Mouse (Mus musculus): ENCODE results near the gene Gria2. TPM values are rescaled to one million over a fixed set of nuclear protein-coding genes. Genes with fewer than 3 reads are reported as not detected.

Gene Gria2
- polyA plus RNA-seq, 1 experiment from 2014 or later = not detected

- Histone ChIP-seq H3K27ac (ENCODE audit: low read depth) (no peak overlapping the region), H3K27me3 (ENCODE audit: insufficient read depth, low read length) (no peaks in the 10 kb centered on the region), H3K9me3 (ENCODE audit: low read length) (no peaks in the 10 kb centered on the region), H3K36me3 (replicated peaks; ENCODE audit: insufficient read depth, low read length) (no peaks in the 10 kb centered on the region), H3K4me2 (ENCODE audit: low read depth, low read length) (no peak overlapping the region), H3K4me3 (ENCODE audit: low read depth, low read length) (no peak overlapping the region), H3K9ac (replicated peaks) (no peak overlapping the region), H3K4me1 (ENCODE audit: insufficient read depth) (no peaks in the 10 kb centered on the region)
- DNase-seq (no peak), ATAC-seq (no peak)
- TF ChIP-seq CTCF (IDR thresholded peaks at IDR 0.05; ENCODE audit: low read depth) (no peak), EP300 (IDR thresholded peaks at IDR 0.05; ENCODE audit: low read depth) (no peak)
Measured at GRCm38 (mm10) chr3:80781144-80781530, 21.5 kb downstream of the Gria2 start.

- TF ChIP-seq EP300 (IDR thresholded peaks at IDR 0.05; ENCODE audit: low read depth) = no peak
- TF ChIP-seq CTCF (IDR thresholded peaks at IDR 0.05; ENCODE audit: low read depth) = no peak
- no peak overlapping the region for H3K4me2 ChIP-seq (ENCODE audit: low read depth, low read length)
- H3K27me3 ChIP-seq (ENCODE audit: insufficient read depth, low read length) = no peaks in the 10 kb centered on the region
- no peak overlapping the region for H3K9ac ChIP-seq (replicated peaks)
- 72% methylated on average over 4 of the region's 4 CpGs for WGBS (ENCODE audit: insufficient replicate concordance)
- H3K4me3 ChIP-seq (ENCODE audit: low read depth, low read length) = no peak overlapping the region
- no peak for DNase-seq
- no peaks in the 10 kb centered on the region for H3K4me1 ChIP-seq (ENCODE audit: insufficient read depth)
- ATAC-seq = no peak
- H3K36me3 ChIP-seq (replicated peaks; ENCODE audit: insufficient read depth, low read length) = no peaks in the 10 kb centered on the region
- no peaks in the 10 kb centered on the region for H3K9me3 ChIP-seq (ENCODE audit: low read length)
- no peak overlapping the region for H3K27ac ChIP-seq (ENCODE audit: low read depth)
Measured at GRCm38 (mm10) chr3:80780383-80781143, 22.1 kb downstream of the Gria2 start.

GRCm38 (mm10) chr3:80776628-80777027 lies 26.0 kb downstream of the Gria2 start:
- DNase-seq (no peak), ATAC-seq (no peak)
- H3K4me1 ChIP-seq (ENCODE audit: insufficient read depth) = no peaks in the 10 kb centered on the region
- H3K9me3 ChIP-seq (ENCODE audit: low read length) = no peaks in the 10 kb centered on the region
- H3K9ac ChIP-seq (replicated peaks) = no peak overlapping the region
- WGBS (ENCODE audit: insufficient replicate concordance) = 60% methylated on average over 2 of the region's 2 CpGs
- no peak overlapping the region for H3K27ac ChIP-seq (ENCODE audit: low read depth)
- no peak overlapping the region for H3K4me2 ChIP-seq (ENCODE audit: low read depth, low read length)
- TF ChIP-seq CTCF (IDR thresholded peaks at IDR 0.05; ENCODE audit: low read depth) = no peak
- no peak for TF ChIP-seq EP300 (IDR thresholded peaks at IDR 0.05; ENCODE audit: low read depth)
- no peaks in the 10 kb centered on the region for H3K36me3 ChIP-seq (replicated peaks; ENCODE audit: insufficient read depth, low read length)
- H3K4me3 ChIP-seq (ENCODE audit: low read depth, low read length) = no peak overlapping the region
- H3K27me3 ChIP-seq (ENCODE audit: insufficient read depth, low read length) = no peaks in the 10 kb centered on the region

- no peaks in the 10 kb centered on the region for H3K4me1 ChIP-seq (ENCODE audit: insufficient read depth)
- WGBS (ENCODE audit: insufficient replicate concordance) = 77% methylated on average over 4 of the region's 4 CpGs
Measured at GRCm38 (mm10) chr3:80775971-80776370, 26.7 kb downstream of the Gria2 start.

GRCm38 (mm10) chr3:80774005-80774764 lies 28.4 kb downstream of the Gria2 start:
- ATAC-seq (no peak), DNase-seq (no peak)
- 70% methylated on average over 4 of the region's 4 CpGs for WGBS (ENCODE audit: insufficient replicate concordance)
- Histone ChIP-seq H3K4me2 (ENCODE audit: low read depth, low read length) (no peak overlapping the region), H3K9ac (replicated peaks) (no peak overlapping the region), H3K36me3 (replicated peaks; ENCODE audit: insufficient read depth, low read length) (no peaks in the 10 kb centered on the region), H3K4me3 (ENCODE audit: low read depth, low read length) (no peak overlapping the region), H3K4me1 (ENCODE audit: insufficient read depth) (no peaks in the 10 kb centered on the region), H3K9me3 (ENCODE audit: low read length) (no peaks in the 10 kb centered on the region), H3K27me3 (ENCODE audit: insufficient read depth, low read length) (no peaks in the 10 kb centered on the region), H3K27ac (ENCODE audit: low read depth) (no peak overlapping the region)
- TF ChIP-seq CTCF (IDR thresholded peaks at IDR 0.05; ENCODE audit: low read depth) (no peak), EP300 (IDR thresholded peaks at IDR 0.05; ENCODE audit: low read depth) (no peak)

More at GRCm38 (mm10) chr3:80775971-80776370, 26.7 kb downstream of the Gria2 start:
- DNase-seq = no peak
- H3K4me3 ChIP-seq (ENCODE audit: low read depth, low read length) = no peak overlapping the region
- TF ChIP-seq EP300 (IDR thresholded peaks at IDR 0.05; ENCODE audit: low read depth) (no peak), CTCF (IDR thresholded peaks at IDR 0.05; ENCODE audit: low read depth) (no peak)
- H3K27ac ChIP-seq (ENCODE audit: low read depth) = no peak overlapping the region
- no peaks in the 10 kb centered on the region for H3K9me3 ChIP-seq (ENCODE audit: low read length)
- ATAC-seq = no peak
- no peak overlapping the region for H3K4me2 ChIP-seq (ENCODE audit: low read depth, low read length)
- H3K9ac ChIP-seq (replicated peaks) = no peak overlapping the region
- H3K27me3 ChIP-seq (ENCODE audit: insufficient read depth, low read length) = no peaks in the 10 kb centered on the region
- no peaks in the 10 kb centered on the region for H3K36me3 ChIP-seq (replicated peaks; ENCODE audit: insufficient read depth, low read length)

- ATAC-seq (no peak), DNase-seq (no peak)
- Histone ChIP-seq H3K27me3 (ENCODE audit: insufficient read depth, low read length) (no peaks in the 10 kb centered on the region), H3K4me2 (ENCODE audit: low read depth, low read length) (no peak overlapping the region), H3K4me3 (ENCODE audit: low read depth, low read length) (no peak overlapping the region), H3K4me1 (ENCODE audit: insufficient read depth) (no peaks in the 10 kb centered on the region), H3K36me3 (replicated peaks; ENCODE audit: insufficient read depth, low read length) (no peaks in the 10 kb centered on the region), H3K9me3 (ENCODE audit: low read length) (no peaks in the 10 kb centered on the region), H3K27ac (ENCODE audit: low read depth) (no peak overlapping the region), H3K9ac (replicated peaks) (no peak overlapping the region)
- no peak for TF ChIP-seq CTCF (IDR thresholded peaks at IDR 0.05; ENCODE audit: low read depth)
- TF ChIP-seq EP300 (IDR thresholded peaks at IDR 0.05; ENCODE audit: low read depth) = no peak
- WGBS (ENCODE audit: insufficient replicate concordance) = 68% methylated on average over 4 of the region's 4 CpGs
Measured at GRCm38 (mm10) chr3:80773232-80773631, 29.4 kb downstream of the Gria2 start.
